8 mouse cellular contexts compared by ENCODE assay signal in genomic region chr11:102138447-102138740, GRCm38 (mm10). TPM values are rescaled to one million over a fixed set of nuclear protein-coding genes. Genes with fewer than 3 reads are reported as not detected.
DNase-seq lines count a peak whose midpoint lies in the region; ATAC-seq and TF ChIP-seq lines count a peak whose summit lies in the region.

No protein-coding gene starts in this region.

- H3K9me3 ChIP-seq in G1E (replicated peaks), result no peaks in the 10 kb centered on the region
- no peaks in the 10 kb centered on the region for H3K9me3 ChIP-seq in forebrain, embryonic 14.5 days (replicated peaks; ENCODE audit: control insufficient read depth, low read length)

- no peak overlapping the region for H3K27ac ChIP-seq in forebrain, embryonic 14.5 days (ENCODE audit: low read depth, low read length)

- peaks cover 7% of the 10 kb centered on the region; the same call in 1 of the 2 replicates for H3K27me3 ChIP-seq in G1E (ENCODE audit: insufficient read depth, low read length)
- peaks cover 7% of the 10 kb centered on the region for H3K27me3 ChIP-seq in forebrain, embryonic 14.5 days (replicated peaks; ENCODE audit: control insufficient read depth, insufficient read depth, low read length)

- H3K4me3 ChIP-seq in G1E (ENCODE audit: low read depth, low read length), result peak overlapping the region; percentile 60; the same call in 1 of the 2 replicates
- no peak overlapping the region for H3K4me3 ChIP-seq in forebrain, embryonic 14.5 days (ENCODE audit: low read depth, low read length)

- H3K36me3 ChIP-seq in G1E (replicated peaks), result no peaks in the 10 kb centered on the region
- H3K36me3 ChIP-seq in forebrain, embryonic 14.5 days (ENCODE audit: control insufficient read depth, insufficient read depth, low read length), result no peaks in the 10 kb centered on the region

- H3K9ac ChIP-seq in forebrain, embryonic 14.5 days (ENCODE audit: low read length), result peak overlapping the region; percentile 35; the same call in 1 of the 2 replicates

- peak overlapping the region; percentile 50 for H3K4me2 ChIP-seq in forebrain, embryonic 14.5 days (ENCODE audit: low read length)

- under 1% methylated on average over 18 of the region's 18 CpGs for WGBS in forebrain, embryonic 14.5 days

- peak; percentile 82 for TF ChIP-seq CTCF in G1E (IDR thresholded peaks at IDR 0.05; ENCODE audit: low read depth, low read length)

- no peak for ATAC-seq in G1E (ENCODE audit: extremely low read depth, insufficient number of reproducible peaks, low FRiP score, poor library complexity, severe bottlenecking)
- ATAC-seq in forebrain, embryonic 14.5 days, result peak; percentile 66

- peak; percentile 57 for DNase-seq in G1E (ENCODE audit: low spot score)
- peak; percentile 40 for DNase-seq in c-Kit-negative CD71-positive TER-119-positive erythroid progenitor cells, embryonic 14.5 days (ENCODE audit: low read depth, low spot score)
- DNase-seq in forebrain, embryonic 14.5 days (ENCODE audit: low spot score), result peak; percentile 88
- DNase-seq in heart, postnatal 4 days, result peak; percentile 75
- DNase-seq in layer of hippocampus, postnatal 14 days (ENCODE audit: low spot score in 2 of 2), result peak; percentile 66 to 69
- DNase-seq in lung, postnatal 36 days, result peak; percentile 63
- peak; percentile 54 for DNase-seq in retina, postnatal 7 days (ENCODE audit: low read depth, low spot score)
- DNase-seq in urinary bladder, postnatal 4 days (ENCODE audit: low spot score in 2 of 2), result peak; percentile 52 to 71

- peaks cover 40% of the 10 kb centered on the region for H3K4me1 ChIP-seq in G1E (ENCODE audit: insufficient read depth, low read depth, low read length)
- 0 out of 2 replicates have a peak, but pooled peaks cover 3% of the 10 kb centered on the region for H3K4me1 ChIP-seq in forebrain, embryonic 14.5 days (ENCODE audit: control insufficient read depth, insufficient read depth, low read length)

RNA-seq across cellular contexts. Expression of gene Nags, which starts 6.9 kb away (rescaled TPM):
- total RNA-seq in G1E (2014; fragmentation: Nextera tagmentation), result not detected in 2 replicates
- 0.06 TPM in 1 of 2 replicates, not detected in the other for total RNA-seq in G1E (2017)
- polyA plus RNA-seq in G1E (2012), result not detected in 2 replicates
- 0.14 and 0.17 TPM in 2 replicates for polyA plus RNA-seq in forebrain, embryonic 14.5 days (2014; fragmentation: Nextera tagmentation; extraction: Ambion mirVana)
- total RNA-seq in heart, postnatal 4 days (2021), result not detected
- not detected for total RNA-seq in layer of hippocampus, postnatal 14 days (2021)

RNA-seq across cellular contexts. Expression of gene Tmem101, which starts 17.8 kb away (rescaled TPM):
- total RNA-seq in G1E (2014; fragmentation: Nextera tagmentation) (8.3 and 10.2 TPM in 2 replicates), G1E (2017) (12.9 and 16.7 TPM in 2 replicates)
- 8.1 and 14.3 TPM in 2 replicates for polyA plus RNA-seq in G1E (2012)
- 32.5 and 33.6 TPM in 2 replicates for polyA plus RNA-seq in forebrain, embryonic 14.5 days (2014; fragmentation: Nextera tagmentation; extraction: Ambion mirVana)
- 10 to 100 TPM; 15.0 to 15.4 TPM for total RNA-seq in heart, postnatal 4 days (2021)
- 10 to 100 TPM; 26.4 to 29.2 TPM for total RNA-seq in layer of hippocampus, postnatal 14 days (2021)

RNA-seq across cellular contexts. Expression of gene Pyy, which starts 30.8 kb away (rescaled TPM):
- total RNA-seq in G1E (2014; fragmentation: Nextera tagmentation) (not detected in 2 replicates), G1E (2017) (not detected in 2 replicates)
- polyA plus RNA-seq in G1E (2012), result not detected in 2 replicates
- not detected in 2 replicates for polyA plus RNA-seq in forebrain, embryonic 14.5 days (2014; fragmentation: Nextera tagmentation; extraction: Ambion mirVana)
- total RNA-seq in heart, postnatal 4 days (2021), result not detected
- total RNA-seq in layer of hippocampus, postnatal 14 days (2021), result not detected

RNA-seq across cellular contexts. Expression of gene Ppy, which starts 37.3 kb away (rescaled TPM):
- total RNA-seq in G1E (2014; fragmentation: Nextera tagmentation) (not detected in 2 replicates), G1E (2017) (not detected in 2 replicates)
- polyA plus RNA-seq in G1E (2012), result 0.16 TPM in 1 of 2 replicates, not detected in the other
- not detected in 2 replicates for polyA plus RNA-seq in forebrain, embryonic 14.5 days (2014; fragmentation: Nextera tagmentation; extraction: Ambion mirVana)
- total RNA-seq in heart, postnatal 4 days (2021), result not detected
- total RNA-seq in layer of hippocampus, postnatal 14 days (2021), result not detected

RNA-seq across cellular contexts. Expression of gene Lsm12, which starts 46.7 kb away (rescaled TPM):
- total RNA-seq in G1E (2014; fragmentation: Nextera tagmentation) (160 and 182 TPM in 2 replicates), G1E (2017) (44.1 and 51.8 TPM in 2 replicates)
- polyA plus RNA-seq in G1E (2012), result 114 and 136 TPM in 2 replicates
- 83.1 and 93.7 TPM in 2 replicates for polyA plus RNA-seq in forebrain, embryonic 14.5 days (2014; fragmentation: Nextera tagmentation; extraction: Ambion mirVana)
- total RNA-seq in heart, postnatal 4 days (2021), result 10 to 100 TPM; 71.3 to 75.3 TPM
- total RNA-seq in layer of hippocampus, postnatal 14 days (2021), result 10 to 100 TPM; 65.9 to 72.8 TPM
